Mouse (Mus musculus): ENCODE measurements around the gene Lgals12. TPM values are rescaled to one million over a fixed set of nuclear protein-coding genes. Genes with fewer than 3 reads are reported as not detected.

Gene Lgals12
- total and polyA plus RNA-seq, 3 experiments = not detected

DNA sequence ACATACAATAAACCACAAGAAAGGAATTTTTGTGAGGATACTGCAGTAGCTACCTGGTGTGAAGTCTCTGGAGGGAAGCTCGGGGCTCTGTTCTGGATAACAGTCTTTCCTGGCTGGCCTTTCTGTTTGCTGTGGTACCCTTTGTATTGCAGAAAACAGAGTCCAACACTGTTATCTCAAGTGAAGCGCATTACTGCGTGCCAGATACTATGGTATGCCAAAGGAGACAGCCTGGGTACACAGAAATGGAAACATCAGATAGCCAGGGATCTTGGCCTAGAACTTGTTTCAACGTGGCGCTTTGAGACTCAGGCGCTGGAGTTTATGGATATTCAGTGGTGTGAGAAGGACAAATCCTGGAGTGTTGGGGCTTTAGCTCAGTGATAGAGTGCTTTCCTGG lies 21.2 kb downstream of the Lgals12 start:
- Histone ChIP-seq H3K79me2 (ENCODE audit: control insufficient read depth, insufficient read depth, low read length, poor library complexity) (no peaks in the 10 kb centered on the region), H3K4me1 (ENCODE audit: control insufficient read depth in 1 of 2, insufficient read depth in 2 of 2, low read length in 2 of 2) (peaks cover 0 to 2% of the 10 kb centered on the region in 2 experiments; a peak in 1 of 4 replicates), H3K9ac (ENCODE audit: control insufficient read depth, low read depth, low read length, poor library complexity, severe bottlenecking) (no peak overlapping the region), H3K4me3 (ENCODE audit: control insufficient read depth in 1 of 2, insufficient read depth in 1 of 2, low read depth in 2 of 2, low read length in 2 of 2) (no peak overlapping the region), H3K9me3 (replicated peaks; ENCODE audit: insufficient read depth, low read length) (no peaks in the 10 kb centered on the region), H3K36me3 (ENCODE audit: control insufficient read depth in 1 of 2, insufficient read depth in 2 of 2, low read length in 2 of 2) (no peaks in the 10 kb centered on the region; a peak in 2 of 4 replicates), H3K27ac (ENCODE audit: control insufficient read depth, low read depth, low read length) (no peak overlapping the region), H3K27me3 (ENCODE audit: control insufficient read depth in 1 of 2, insufficient read depth in 2 of 2, low read length in 2 of 2) (no peaks in the 10 kb centered on the region)
- no peak for TF ChIP-seq SMC3 (IDR thresholded peaks at IDR 0.05; ENCODE audit: low read depth, low read length)
- TF ChIP-seq POLR2AphosphoS2 (IDR thresholded peaks at IDR 0.05; ENCODE audit: low read length) = no peak
- TF ChIP-seq MEF2A (IDR thresholded peaks at IDR 0.05; ENCODE audit: extremely low read depth, insufficient replicate concordance, low read depth, low read length, poor library complexity, severe bottlenecking) = no peak
- TF ChIP-seq UBTF (IDR thresholded peaks at IDR 0.05; ENCODE audit: borderline replicate concordance, insufficient read depth, low read depth, low read length) = no peak
- TF ChIP-seq NELFE (IDR thresholded peaks at IDR 0.05; ENCODE audit: low read depth, low read length) = no peak
- no peak for TF ChIP-seq TCF12 (IDR thresholded peaks at IDR 0.05; ENCODE audit: low read depth, low read length)
- TF ChIP-seq MAZ (IDR thresholded peaks at IDR 0.05; ENCODE audit: low read depth, low read length) = no peak
- TF ChIP-seq ETS1 (IDR thresholded peaks at IDR 0.05; ENCODE audit: low read depth, low read length) = no peak
- no peak for TF ChIP-seq HCFC1 (IDR thresholded peaks at IDR 0.05; ENCODE audit: low read depth, low read length)
- TF ChIP-seq JUND (IDR thresholded peaks at IDR 0.05; ENCODE audit: low read depth, low read length) = no peak
- no peak for TF ChIP-seq USF2 (IDR thresholded peaks at IDR 0.05; ENCODE audit: borderline replicate concordance in 1 of 2, insufficient read depth in 1 of 2, low read depth in 1 of 2, low read length in 2 of 2)
- no peak for TF ChIP-seq EP300 (IDR thresholded peaks at IDR 0.05; ENCODE audit: low read depth in 1 of 2, low read length in 2 of 2)
- no peak for TF ChIP-seq NRF1 (IDR thresholded peaks at IDR 0.05; ENCODE audit: insufficient read depth, low read depth, low read length, poor library complexity, severe bottlenecking)
- TF ChIP-seq ZKSCAN1 (IDR thresholded peaks at IDR 0.05; ENCODE audit: low read depth, low read length) = no peak
- DNase-seq (ENCODE audit: low read depth, low spot score) = no peak

DNA sequence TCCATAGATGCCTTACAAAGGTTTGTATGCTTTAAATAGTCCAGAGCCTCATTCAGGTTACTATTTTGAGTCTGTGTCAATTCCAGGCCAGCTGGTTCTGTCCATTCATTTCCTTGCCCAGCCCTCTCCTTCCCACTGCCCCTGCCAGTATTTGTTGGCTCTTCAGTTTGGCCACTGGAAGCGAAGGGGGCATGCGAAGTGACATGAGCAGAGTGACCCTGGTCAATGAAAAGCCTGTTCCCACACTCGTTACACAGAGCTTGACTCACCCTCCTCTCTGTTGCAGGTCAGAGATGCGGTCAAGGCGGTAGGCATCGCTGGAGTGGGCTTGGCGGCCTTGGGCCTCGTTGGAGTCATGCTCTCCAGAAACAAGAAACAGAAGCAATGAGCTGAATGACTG lies 21.7 kb downstream of the Lgals12 start:
- Histone ChIP-seq H3K36me3 (ENCODE audit: control insufficient read depth in 1 of 2, insufficient read depth in 2 of 2, low read length in 2 of 2) (no peaks in the 10 kb centered on the region; a peak in 2 of 4 replicates), H3K79me2 (ENCODE audit: control insufficient read depth, insufficient read depth, low read length, poor library complexity) (no peaks in the 10 kb centered on the region), H3K9ac (ENCODE audit: control insufficient read depth, low read depth, low read length, poor library complexity, severe bottlenecking) (no peak overlapping the region), H3K4me3 (ENCODE audit: control insufficient read depth in 1 of 2, insufficient read depth in 1 of 2, low read depth in 2 of 2, low read length in 2 of 2) (no peak overlapping the region), H3K27ac (ENCODE audit: control insufficient read depth, low read depth, low read length) (no peak overlapping the region), H3K27me3 (ENCODE audit: control insufficient read depth in 1 of 2, insufficient read depth in 2 of 2, low read length in 2 of 2) (no peaks in the 10 kb centered on the region), H3K4me1 (ENCODE audit: control insufficient read depth in 1 of 2, insufficient read depth in 2 of 2, low read length in 2 of 2) (peaks cover 0 to 2% of the 10 kb centered on the region in 2 experiments; a peak in 1 of 4 replicates), H3K9me3 (replicated peaks; ENCODE audit: insufficient read depth, low read length) (no peaks in the 10 kb centered on the region)
- TF ChIP-seq UBTF (IDR thresholded peaks at IDR 0.05; ENCODE audit: borderline replicate concordance, insufficient read depth, low read depth, low read length) (no peak), ETS1 (IDR thresholded peaks at IDR 0.05; ENCODE audit: low read depth, low read length) (no peak), EP300 (IDR thresholded peaks at IDR 0.05; ENCODE audit: low read depth in 1 of 2, low read length in 2 of 2) (no peak), SIN3A (IDR thresholded peaks at IDR 0.05; ENCODE audit: low read length) (no peak), MAFK (IDR thresholded peaks at IDR 0.05; ENCODE audit: borderline replicate concordance, low read depth, low read length) (no peak), E2F4 (IDR thresholded peaks at IDR 0.05; ENCODE audit: borderline replicate concordance, low read depth, low read length) (no peak), MAX (IDR thresholded peaks at IDR 0.05; ENCODE audit: low read length) (no peak), CHD1 (IDR thresholded peaks at IDR 0.05; ENCODE audit: low read depth, low read length) (no peak), USF2 (IDR thresholded peaks at IDR 0.05; ENCODE audit: borderline replicate concordance in 1 of 2, insufficient read depth in 1 of 2, low read depth in 1 of 2, low read length in 2 of 2) (no peak), ZC3H11A (IDR thresholded peaks at IDR 0.05; ENCODE audit: low read depth, low read length) (no peak), TCF12 (IDR thresholded peaks at IDR 0.05; ENCODE audit: low read depth, low read length) (no peak)
- DNase-seq (ENCODE audit: low read depth, low spot score) = no peak

All from MEL (cell line).